Mouse (Mus musculus) olfactory bulb, adult 2 months (tissue): Measurements from ENCODE around the gene Gm14139. TPM values are rescaled to one million over a fixed set of nuclear protein-coding genes. Genes with fewer than 3 reads are reported as not detected.
A peak's percentile ranks its signal among the peaks of the same experiment; 100 is the strongest.
"Not testable (repeated sequence)": the region's sequence is repeated elsewhere in the genome, so short reads cannot be mapped to it uniquely, and the experiment has no call there.

ENCODE experiments used
- H3K27ac ChIP-seq: fragments of 200-500 bp; 2 replicates; pipeline ENCODE4 v1.5.1; 2012; ENCODE audit warnings: low read depth, low read length; ENCODE audit not compliant: insufficient read depth
- H3K4me1 ChIP-seq: fragments of 200-500 bp; 2 replicates; pipeline ENCODE4 v1.6.1; 2012; ENCODE audit warnings: low read length; ENCODE audit not compliant: control insufficient read depth, insufficient read depth
- H3K4me3 ChIP-seq: fragments of 200-500 bp; 2 replicates; pipeline ENCODE4 v1.5.1; 2012; ENCODE audit warnings: mild to moderate bottlenecking, low read depth, low read length, moderate library complexity; ENCODE audit not compliant: insufficient read depth
- CTCF ChIP-seq: fragments of 200-500 bp; IDR thresholded peaks from 2 replicates; pipeline ENCODE4 v1.5.1; 2012; ENCODE audit warnings: low read depth, mild to moderate bottlenecking, low read length, moderate library complexity; ENCODE audit not compliant: insufficient read depth
- POLR2A ChIP-seq: fragments of 200-500 bp; IDR thresholded peaks from 2 replicates; pipeline ENCODE4 v1.6.1; 2012; ENCODE audit warnings: mild to moderate bottlenecking, low read depth, low read length, moderate library complexity; ENCODE audit not compliant: insufficient read depth
- WGBS: fragments of 180-500 bp; shearing (Covaris S2); methylation state at CpG from one replicate; pipeline ENCODE4 v1.1.7; 2018; 5-methylcytosine and 5-hydroxymethylcytosine counted together
- polyA plus RNA-seq: library from polyadenylated mRNA; stranded (reverse); fragments of >200 nt; gene quantifications from 2 replicates; pipeline ENCODE4 v1.2.4, GENCODE M21; 2012; ENCODE audit warnings: low replicate concordance; ENCODE audit not compliant: missing spikeins, insufficient read depth, insufficient read length

Gm14139 gene
- polyA plus RNA-seq = not detected in 2 replicates

DNA sequence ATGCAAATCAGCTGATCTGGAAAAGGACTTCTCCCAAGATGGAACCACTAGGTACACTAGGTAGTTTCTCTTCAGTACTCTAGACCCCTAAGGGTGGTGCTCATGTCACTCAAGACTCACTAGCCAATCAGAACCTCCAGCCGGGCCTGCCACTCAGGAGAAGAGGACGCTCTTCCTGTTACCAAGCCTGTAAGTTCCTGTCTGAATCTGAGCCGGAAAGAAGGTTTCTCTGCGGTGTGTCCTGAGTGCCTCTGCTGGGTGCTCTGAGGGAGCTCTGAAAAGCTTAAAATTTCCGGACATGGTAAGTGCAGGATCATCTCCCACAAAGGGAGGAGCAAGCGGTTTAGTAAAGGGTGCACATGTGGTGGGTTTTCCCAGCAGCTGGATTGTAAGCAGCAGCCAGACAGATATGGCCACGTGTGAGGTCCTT, at the start of gene Gm14139:
TSS of gene Gm14139 (plus strand) at position 186 of the 430 bp plus-strand sequence.
- H3K4me1 ChIP-seq, H3K27ac ChIP-seq, H3K4me3 ChIP-seq: not testable (repeated sequence)
- WGBS = 82% methylated on average over 7 of the region's 7 CpGs

- not testable (repeated sequence) for H3K4me3 ChIP-seq
Observed at GRCm38 (mm10) chr2:150132002-150132401, 49.6 kb upstream of the Gm14139 start.

DNA sequence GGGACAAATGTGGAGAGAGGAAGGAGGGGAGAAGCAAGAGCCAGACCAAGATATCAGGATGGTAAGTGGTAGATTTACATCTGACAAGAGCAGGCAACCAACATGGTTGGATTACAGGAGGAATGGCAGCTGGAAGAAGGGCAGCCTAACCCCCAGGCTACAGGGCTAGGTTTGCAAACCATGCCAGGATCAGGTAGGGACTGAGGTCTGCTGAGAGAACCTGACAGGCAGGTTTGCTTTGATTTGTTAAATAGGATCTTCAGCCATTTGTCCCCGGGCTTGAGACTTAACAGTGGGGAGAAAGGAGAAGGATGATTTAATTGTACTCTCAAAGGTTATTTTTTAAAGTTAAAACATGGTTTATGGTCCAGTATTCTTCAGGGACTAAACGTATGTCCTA, 48.8 kb upstream of the Gm14139 start:
- WGBS = 89% methylated on average over 2 of the region's 2 CpGs
- no peak overlapping the region for H3K27ac ChIP-seq
- 0 out of 2 replicates have a peak, but pooled peaks cover 2% of the 10 kb centered on the region for H3K4me1 ChIP-seq
- no peak overlapping the region for H3K4me3 ChIP-seq
- no peak for TF ChIP-seq POLR2A
- no peak for TF ChIP-seq CTCF

More at GRCm38 (mm10) chr2:150132002-150132401, 49.6 kb upstream of the Gm14139 start:
- WGBS = 74% methylated on average over 1 of the region's 1 CpGs
- not testable (repeated sequence) for H3K4me1 ChIP-seq, H3K27ac ChIP-seq

GRCm38 (mm10) chr2:150136435-150136897, 45.1 kb upstream of the Gm14139 start, which contains the start of gene Zfp120:
Gene Zfp120, minus strand, starts transcription at chr2:150136708.
- H3K27ac ChIP-seq = no peak within 1 kb of the TSS; the same call in 1 of the 2 replicates
- H3K4me1 ChIP-seq = 0 out of 2 replicates have a peak, but pooled peaks cover 2% of the 10 kb centered on the region
- under 1% methylated on average over 13 of the region's 13 CpGs for WGBS
- no peak for TF ChIP-seq CTCF
- TF ChIP-seq POLR2A = peak; percentile 29; the same call in 1 of the 2 replicates
- H3K4me3 ChIP-seq = peak within 1 kb of the TSS; percentile 82

DNA sequence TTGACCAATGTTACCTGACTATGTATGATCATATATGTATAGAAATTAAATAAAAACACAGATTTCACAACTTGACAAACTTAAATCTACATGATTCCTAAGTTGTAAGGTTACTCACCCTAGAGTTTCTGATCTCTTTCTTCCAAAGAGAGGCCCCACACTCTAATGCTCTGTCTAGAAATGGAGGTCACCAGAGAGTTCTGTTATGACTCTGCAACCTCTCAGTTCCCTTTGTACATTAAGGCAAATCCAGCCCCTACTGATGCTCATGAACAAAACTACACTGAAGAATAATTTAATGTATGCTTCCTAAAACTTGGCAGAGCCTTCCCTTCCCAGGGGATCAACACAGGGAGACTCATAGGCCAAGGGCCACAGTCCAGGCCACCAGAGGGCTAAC, 14.9 kb upstream of the Gm14139 start:
- H3K4me3 ChIP-seq = no peak overlapping the region
- TF ChIP-seq CTCF (no peak), POLR2A (no peak)
- no peak overlapping the region for H3K27ac ChIP-seq
- H3K4me1 ChIP-seq = no peaks in the 10 kb centered on the region

DNA sequence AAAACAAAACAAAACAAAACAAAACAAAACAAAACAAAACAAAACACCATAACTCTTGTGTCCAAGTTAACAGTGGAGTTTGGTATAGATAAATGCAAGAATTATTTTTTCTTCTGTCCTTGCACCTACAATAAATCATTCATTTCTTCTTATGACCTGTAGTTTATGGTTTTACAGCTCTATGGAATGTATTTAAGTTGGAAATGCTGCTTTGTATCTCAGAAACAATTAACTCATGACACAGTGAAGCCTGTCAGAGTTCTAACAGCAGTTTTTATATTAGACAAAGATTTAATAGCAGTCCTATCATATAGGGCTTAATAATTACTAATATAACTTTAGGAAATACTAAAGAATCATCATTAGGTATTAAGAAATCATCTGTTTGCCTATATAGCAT, 7.7 kb upstream of the Gm14139 start:
- Histone ChIP-seq H3K4me1 (no peaks in the 10 kb centered on the region), H3K4me3 (no peak overlapping the region), H3K27ac (no peak overlapping the region)
- TF ChIP-seq CTCF = no peak
- TF ChIP-seq POLR2A = no peak

GRCm38 (mm10) chr2:150179579-150179978, 2.0 kb upstream of the Gm14139 start, which contains the start of gene Gm10770:
Gene Gm10770, minus strand, starts transcription at chr2:150179679.
- not testable (repeated sequence) for H3K4me3 ChIP-seq, H3K27ac ChIP-seq, H3K4me1 ChIP-seq
- 78% methylated on average over 4 of the region's 4 CpGs for WGBS

DNA sequence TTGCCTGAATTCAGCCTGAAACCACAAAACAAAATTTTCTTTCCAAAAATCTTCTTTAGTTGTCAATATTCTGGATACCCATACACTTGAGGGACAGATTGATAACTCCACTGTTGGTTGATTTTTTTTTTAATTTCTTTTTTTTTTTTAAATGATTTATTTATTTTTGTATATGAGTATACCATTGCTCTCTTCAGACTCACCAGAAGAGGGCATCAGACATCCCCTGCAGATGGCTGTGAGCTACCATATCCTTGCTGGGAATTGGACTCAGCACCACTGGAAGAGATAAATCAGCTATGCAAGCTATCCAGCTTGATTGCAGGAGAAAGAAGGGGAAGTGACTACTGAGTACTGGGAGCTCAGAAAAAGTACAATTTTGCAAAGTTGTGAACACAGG, 509 bp upstream of the Gm14139 start:
- not testable (repeated sequence) for H3K27ac ChIP-seq, H3K4me1 ChIP-seq, H3K4me3 ChIP-seq

GRCm38 (mm10) chr2:150217600-150218362, 36.2 kb downstream of the Gm14139 start, which contains the start of gene Zfp937:
Gene Zfp937, plus strand, starts transcription at chr2:150218073.
- H3K27ac ChIP-seq, H3K4me1 ChIP-seq: not testable (repeated sequence)
- under 1% methylated on average over 15 of the region's 15 CpGs for WGBS
- H3K4me3 ChIP-seq = peak within 1 kb of the TSS; percentile 53

DNA sequence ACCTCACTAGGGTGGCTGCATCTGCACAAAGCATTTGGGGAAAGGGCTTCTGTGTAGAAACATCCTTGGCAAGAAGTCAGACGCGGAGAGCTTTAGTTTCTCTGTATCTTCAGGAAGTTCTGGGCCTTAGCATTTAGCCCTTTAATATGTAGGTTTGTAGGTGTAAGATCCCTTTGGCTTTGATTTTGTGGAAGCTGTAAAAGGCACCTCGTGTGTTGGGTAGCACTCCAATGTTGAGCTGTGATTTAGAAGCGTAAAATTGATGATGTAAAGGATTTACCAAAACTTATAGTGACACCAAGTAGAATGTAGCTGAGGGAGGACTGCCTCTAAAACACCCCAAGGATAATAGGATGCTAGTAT, 36.8 kb downstream of the Gm14139 start:
- H3K27ac ChIP-seq, H3K4me1 ChIP-seq: not testable (repeated sequence)
- peak overlapping the region; percentile 53 for H3K4me3 ChIP-seq
- 11% methylated on average over 4 of the region's 4 CpGs for WGBS

DNA sequence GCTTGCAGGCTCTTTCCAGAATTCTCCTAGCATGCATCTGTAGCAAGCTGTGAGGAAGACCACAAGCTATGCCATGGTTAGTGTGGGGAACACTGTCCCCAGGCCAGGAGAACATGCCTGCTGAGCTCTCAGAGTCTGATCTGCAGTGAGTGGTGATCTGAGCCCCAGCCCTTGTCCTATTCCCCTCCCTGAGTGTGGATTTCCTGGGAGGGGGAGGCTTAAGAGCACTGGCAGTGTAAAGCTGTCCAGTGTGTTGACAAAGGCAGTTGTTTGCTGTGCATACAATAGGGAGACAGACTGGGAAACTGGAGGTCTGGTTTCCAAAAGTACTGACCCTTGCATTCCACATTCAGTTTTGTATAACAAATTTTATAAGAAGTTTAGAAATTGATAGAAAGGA, 41.7 kb downstream of the Gm14139 start:
- not testable (repeated sequence) for H3K27ac ChIP-seq, H3K4me1 ChIP-seq, H3K4me3 ChIP-seq

Other genes with a start within 250 kb of the Gm14139 start
- gene Zfp120, start 45.0 kb upstream of the Gm14139 start, polyA plus RNA-seq = not detected in 2 replicates
- not detected in 2 replicates for gene Gm10770, start 2.1 kb upstream of the Gm14139 start, polyA plus RNA-seq
- not detected in 2 replicates for gene Zfp937, start 36.3 kb downstream of the Gm14139 start, polyA plus RNA-seq
- not detected in 2 replicates for gene Gm21994, start 73.8 kb downstream of the Gm14139 start, polyA plus RNA-seq
- not detected in 2 replicates for gene Gm14124, start 75.8 kb downstream of the Gm14139 start, polyA plus RNA-seq
- gene Gm10130, start 141.9 kb downstream of the Gm14139 start, polyA plus RNA-seq = not detected in 2 replicates
- gene 3300002I08Rik, start 181.0 kb downstream of the Gm14139 start, polyA plus RNA-seq = not detected in 2 replicates